19 mouse cellular contexts compared by ENCODE assay signal in genomic region chr7:6173872-6174271, GRCm38 (mm10). TPM values are rescaled to one million over a fixed set of nuclear protein-coding genes. Genes with fewer than 3 reads are reported as not detected.
A peak's percentile ranks its signal among the peaks of the same experiment; 100 is the strongest.
DNase-seq lines count a peak whose midpoint lies in the region; ATAC-seq lines count a peak whose summit lies in the region.
"Had no signal": no experiment of that assay in that cellular context is flagged by ENCODE, and none has a peak within 500 bp of the region (broad histone marks: within the 10 kb centered on the region; RNA-seq: fewer than 3 reads in every experiment).

No protein-coding gene starts in this region.

- peaks cover 23% of the 10 kb centered on the region for H3K36me3 ChIP-seq in neural tube, embryonic 13.5 days
- no peaks in the 10 kb centered on the region; the same call in 1 of the 2 replicates for H3K36me3 ChIP-seq in liver, embryonic 11.5 days (ENCODE audit: control insufficient read depth, insufficient read depth, low read length)

- no peaks in the 10 kb centered on the region for H3K27me3 ChIP-seq in neural tube, embryonic 13.5 days
- no peaks in the 10 kb centered on the region for H3K27me3 ChIP-seq in liver, embryonic 11.5 days (replicated peaks; ENCODE audit: control insufficient read depth, insufficient read depth, low read length)
- H3K27me3 ChIP-seq: embryonic facial prominence, embryonic 13.5 days had no signal

- ATAC-seq in neural tube, embryonic 13.5 days (ENCODE audit: low read depth), result no peak
- ATAC-seq in liver, embryonic 11.5 days (replicated peaks; ENCODE audit: low FRiP score), result no peak
- ATAC-seq: forebrain, embryonic 14.5 days had no signal

- H3K4me2 ChIP-seq in neural tube, embryonic 13.5 days, result 0 out of 2 replicates have a peak overlapping the region, but pooled peaks have one; percentile 81
- peak overlapping the region; percentile 96 for H3K4me2 ChIP-seq in liver, embryonic 11.5 days

- no peak overlapping the region for H3K9ac ChIP-seq in neural tube, embryonic 13.5 days
- no peak overlapping the region for H3K9ac ChIP-seq in liver, embryonic 11.5 days (ENCODE audit: low read depth, low read length)

- WGBS in neural tube, embryonic 13.5 days, result 91% methylated on average over 8 of the region's 8 CpGs
- 79% methylated on average over 8 of the region's 8 CpGs for WGBS in liver, embryonic 11.5 days

- H3K27ac ChIP-seq in neural tube, embryonic 13.5 days (replicated peaks), result no peak overlapping the region
- peak overlapping the region; percentile 45; the same call in 1 of the 2 replicates for H3K27ac ChIP-seq in liver, embryonic 11.5 days (ENCODE audit: low read depth, low read length)
- H3K27ac ChIP-seq: embryonic facial prominence, embryonic 13.5 days; gastrocnemius, adult 2 months; macrophage had no signal

- peaks cover 19% of the 10 kb centered on the region for H3K4me1 ChIP-seq in neural tube, embryonic 13.5 days (replicated peaks)
- peaks cover 14% of the 10 kb centered on the region for H3K4me1 ChIP-seq in liver, embryonic 11.5 days (replicated peaks; ENCODE audit: control insufficient read depth, insufficient read depth, low read length)

- no peaks in the 10 kb centered on the region for H3K9me3 ChIP-seq in neural tube, embryonic 13.5 days
- no peaks in the 10 kb centered on the region for H3K9me3 ChIP-seq in liver, embryonic 11.5 days (ENCODE audit: control insufficient read depth, low read length)
- H3K9me3 ChIP-seq: embryonic facial prominence, embryonic 13.5 days had no signal

- DNase-seq in kidney, adult 9 months, result peak; percentile 87
- DNase-seq in kidney, postnatal 10 days, result no peak
- DNase-seq in neural tube, embryonic 10.5 days (ENCODE audit: extremely low spot score, low spot score), result no peak
- DNase-seq in liver, embryonic 11.5 days (ENCODE audit: low spot score), result no peak
- no peak for DNase-seq in urinary bladder, postnatal 4 days (ENCODE audit: low spot score in 2 of 2)
- no peak for DNase-seq in layer of hippocampus, postnatal 25 days (ENCODE audit: extremely low spot score in 1 of 2, low spot score in 1 of 2)
- DNase-seq: gastrocnemius, adult 2 months; layer of hippocampus, adult 9-11 months; right cerebral cortex, postnatal 25 days; thymus, adult 2 months had no signal

- H3K4me3 ChIP-seq in neural tube, embryonic 13.5 days, result 0 out of 2 replicates have a peak overlapping the region, but pooled peaks have one; percentile 70
- no peak overlapping the region for H3K4me3 ChIP-seq in liver, embryonic 11.5 days (ENCODE audit: low read depth, low read length)
- H3K4me3 ChIP-seq: gastrocnemius, adult 2 months had no signal

RNA-seq across cellular contexts. Expression of gene Zfp444, which starts 1.8 kb away (rescaled TPM):
- 71.4 and 81.0 TPM in 2 replicates for polyA plus RNA-seq in neural tube, embryonic 13.5 days (2015; fragmentation: Nextera tagmentation; extraction: Ambion mirVana)
- polyA plus RNA-seq in liver, embryonic 11.5 days (2014; fragmentation: Nextera tagmentation; extraction: Ambion mirVana), result 44.6 and 46.8 TPM in 2 replicates
- total RNA-seq in layer of hippocampus, postnatal 25 days (2021), result 10 to 100 TPM; 58.2 to 66.7 TPM

RNA-seq across cellular contexts. Expression of gene Zfp787, which starts 18.1 kb away (rescaled TPM):
- polyA plus RNA-seq in neural tube, embryonic 13.5 days (2015; fragmentation: Nextera tagmentation; extraction: Ambion mirVana), result 23.0 and 23.7 TPM in 2 replicates
- polyA plus RNA-seq in liver, embryonic 11.5 days (2014; fragmentation: Nextera tagmentation; extraction: Ambion mirVana), result 15.2 and 15.6 TPM in 2 replicates
- 10 to 100 TPM; 25.5 to 28.2 TPM for total RNA-seq in layer of hippocampus, postnatal 25 days (2021)

RNA-seq across cellular contexts. Expression of gene Galp, which starts 23.0 kb away (rescaled TPM):
- polyA plus RNA-seq in neural tube, embryonic 13.5 days (2015; fragmentation: Nextera tagmentation; extraction: Ambion mirVana), result not detected in 2 replicates
- polyA plus RNA-seq in liver, embryonic 11.5 days (2014; fragmentation: Nextera tagmentation; extraction: Ambion mirVana), result not detected in 2 replicates
- total RNA-seq in layer of hippocampus, postnatal 25 days (2021), result not detected
- total RNA-seq: adrenal gland, adult 18-20 months; common myeloid progenitor, adult 5-6 weeks; gastrocnemius, adult 2 months; heart, postnatal 25 days; left cerebral cortex, postnatal 25 days had no signal
- polyA plus RNA-seq: brain, embryonic 14.5 days; embryonic facial prominence, embryonic 13.5 days; forebrain, embryonic 14.5 days; macrophage; thymus, adult 2 months had no signal

RNA-seq across cellular contexts. Expression of gene Zscan5b, which starts 48.2 kb away (rescaled TPM):
- not detected in 2 replicates for polyA plus RNA-seq in neural tube, embryonic 13.5 days (2015; fragmentation: Nextera tagmentation; extraction: Ambion mirVana)
- not detected in 2 replicates for polyA plus RNA-seq in liver, embryonic 11.5 days (2014; fragmentation: Nextera tagmentation; extraction: Ambion mirVana)
- not detected for total RNA-seq in layer of hippocampus, postnatal 25 days (2021)
- total RNA-seq: adrenal gland, adult 18-20 months; common myeloid progenitor, adult 5-6 weeks; gastrocnemius, adult 2 months; heart, postnatal 25 days; left cerebral cortex, postnatal 25 days had no signal
- polyA plus RNA-seq: brain, embryonic 14.5 days; embryonic facial prominence, embryonic 13.5 days; forebrain, embryonic 14.5 days; macrophage; thymus, adult 2 months had no signal
